Mouse (Mus musculus): ENCODE results near the gene Rest. TPM values are rescaled to one million over a fixed set of nuclear protein-coding genes. Genes with fewer than 3 reads are reported as not detected.

Gene Rest
- polyA plus RNA-seq, 1 experiment from 2014 or later, result 19.5 TPM

- Histone ChIP-seq H3K36me3 (no peaks in the 10 kb centered on the region), H3K27me3 (ENCODE audit: low read depth, poor library complexity, severe bottlenecking) (no peaks in the 10 kb centered on the region), H3K4me3 (no peak overlapping the region), H3K9me3 (replicated peaks) (no peaks in the 10 kb centered on the region), H3K27ac (replicated peaks) (no peak overlapping the region), H3K4me1 (no peaks in the 10 kb centered on the region)
- DNase-seq (ENCODE audit: low spot score), result no peak
- 57% methylated on average over 5 of the region's 5 CpGs for WGBS
These were observed 13.6 kb upstream of the Rest start for GRCm38 (mm10) chr5:77251656-77252055.

- H3K4me3 ChIP-seq, result no peak overlapping the region
- no peaks in the 10 kb centered on the region for H3K27me3 ChIP-seq (ENCODE audit: low read depth, poor library complexity, severe bottlenecking)
- DNase-seq (ENCODE audit: low spot score), result no peak
- H3K36me3 ChIP-seq, result no peaks in the 10 kb centered on the region
- no peaks in the 10 kb centered on the region for H3K4me1 ChIP-seq
- 78% methylated on average over 8 of the region's 8 CpGs for WGBS
- no peak overlapping the region for H3K27ac ChIP-seq (replicated peaks)
- no peaks in the 10 kb centered on the region for H3K9me3 ChIP-seq (replicated peaks)
These were observed 13.0 kb upstream of the Rest start for GRCm38 (mm10) chr5:77252115-77252827.

GRCm38 (mm10) chr5:77253154-77253553, 12.1 kb upstream of the Rest start:
- H3K27ac ChIP-seq (replicated peaks), result no peak overlapping the region
- no peaks in the 10 kb centered on the region for H3K4me1 ChIP-seq
- H3K36me3 ChIP-seq, result no peaks in the 10 kb centered on the region
- no peaks in the 10 kb centered on the region for H3K27me3 ChIP-seq (ENCODE audit: low read depth, poor library complexity, severe bottlenecking)
- H3K9me3 ChIP-seq (replicated peaks), result no peaks in the 10 kb centered on the region
- no peak overlapping the region for H3K4me3 ChIP-seq
- WGBS, result 81% methylated on average over 1 of the region's 1 CpGs
- no peak for DNase-seq (ENCODE audit: low spot score)

- Histone ChIP-seq H3K9me3 (replicated peaks) (no peaks in the 10 kb centered on the region), H3K27me3 (ENCODE audit: low read depth, poor library complexity, severe bottlenecking) (no peaks in the 10 kb centered on the region), H3K27ac (replicated peaks) (no peak overlapping the region), H3K4me1 (no peaks in the 10 kb centered on the region), H3K4me3 (no peak overlapping the region), H3K36me3 (no peaks in the 10 kb centered on the region)
- 71% methylated on average over 3 of the region's 3 CpGs for WGBS
- no peak for DNase-seq (ENCODE audit: low spot score)
These were observed 10.9 kb upstream of the Rest start for GRCm38 (mm10) chr5:77254402-77254801.

GRCm38 (mm10) chr5:77257603-77258002, 7.7 kb upstream of the Rest start:
- Histone ChIP-seq H3K4me3 (no peak overlapping the region), H3K27ac (replicated peaks) (no peak overlapping the region), H3K27me3 (ENCODE audit: low read depth, poor library complexity, severe bottlenecking) (peaks cover 1% of the 10 kb centered on the region), H3K4me1 (peaks cover 24% of the 10 kb centered on the region), H3K36me3 (no peaks in the 10 kb centered on the region), H3K9me3 (replicated peaks) (no peaks in the 10 kb centered on the region)
- DNase-seq (ENCODE audit: low spot score), result no peak
- WGBS, result 81% methylated on average over 3 of the region's 3 CpGs

- no peak overlapping the region for H3K4me3 ChIP-seq
- H3K36me3 ChIP-seq, result no peaks in the 10 kb centered on the region
- peaks cover 18% of the 10 kb centered on the region for H3K27me3 ChIP-seq (ENCODE audit: low read depth, poor library complexity, severe bottlenecking)
- DNase-seq (ENCODE audit: low spot score), result no peak
- H3K9me3 ChIP-seq (replicated peaks), result no peaks in the 10 kb centered on the region
- no peak overlapping the region for H3K27ac ChIP-seq (replicated peaks)
- peaks cover 29% of the 10 kb centered on the region for H3K4me1 ChIP-seq
These were observed 6.0 kb upstream of the Rest start for GRCm38 (mm10) chr5:77259315-77259714.

GRCm38 (mm10) chr5:77260141-77260540, 5.2 kb upstream of the Rest start:
- H3K36me3 ChIP-seq, result no peaks in the 10 kb centered on the region
- DNase-seq (ENCODE audit: low spot score), result no peak
- 61% methylated on average over 6 of the region's 6 CpGs for WGBS
- H3K27ac ChIP-seq (replicated peaks), result no peak overlapping the region
- no peak overlapping the region for H3K4me3 ChIP-seq
- no peaks in the 10 kb centered on the region for H3K9me3 ChIP-seq (replicated peaks)
- H3K27me3 ChIP-seq (ENCODE audit: low read depth, poor library complexity, severe bottlenecking), result peaks cover 18% of the 10 kb centered on the region
- H3K4me1 ChIP-seq, result peaks cover 35% of the 10 kb centered on the region

GRCm38 (mm10) chr5:77261137-77261536, 4.2 kb upstream of the Rest start:
- H3K36me3 ChIP-seq, result no peaks in the 10 kb centered on the region
- H3K27me3 ChIP-seq (ENCODE audit: low read depth, poor library complexity, severe bottlenecking), result peaks cover 18% of the 10 kb centered on the region
- H3K27ac ChIP-seq (replicated peaks), result no peak overlapping the region
- DNase-seq (ENCODE audit: low spot score), result no peak
- no peaks in the 10 kb centered on the region for H3K9me3 ChIP-seq (replicated peaks)
- 87% methylated on average over 4 of the region's 4 CpGs for WGBS
- H3K4me3 ChIP-seq, result no peak overlapping the region
- H3K4me1 ChIP-seq, result peaks cover 35% of the 10 kb centered on the region

- Histone ChIP-seq H3K4me1 (peaks cover 37% of the 10 kb centered on the region), H3K36me3 (no peaks in the 10 kb centered on the region), H3K27me3 (ENCODE audit: low read depth, poor library complexity, severe bottlenecking) (peaks cover 18% of the 10 kb centered on the region), H3K27ac (replicated peaks) (no peak overlapping the region), H3K9me3 (replicated peaks) (no peaks in the 10 kb centered on the region), H3K4me3 (no peak overlapping the region)
- no peak for DNase-seq (ENCODE audit: low spot score)
- WGBS, result 41% methylated on average over 5 of the region's 5 CpGs
These were observed 3.2 kb upstream of the Rest start for GRCm38 (mm10) chr5:77262105-77262504.

- no peak for DNase-seq (ENCODE audit: low spot score)
- Histone ChIP-seq H3K9me3 (replicated peaks) (peaks cover 2% of the 10 kb centered on the region; the same call in 1 of the 2 replicates), H3K27me3 (ENCODE audit: low read depth, poor library complexity, severe bottlenecking) (peaks cover 18% of the 10 kb centered on the region), H3K36me3 (peaks cover 29% of the 10 kb centered on the region), H3K4me1 (peaks cover 46% of the 10 kb centered on the region), H3K27ac (replicated peaks) (peak overlapping the region; percentile 95), H3K4me3 (peak overlapping the region; percentile 73)
- 1% methylated on average over 42 of the region's 53 CpGs for WGBS
These were observed 377 bp downstream of the Rest start for GRCm38 (mm10) chr5:77265671-77266065.

- Histone ChIP-seq H3K4me1 (peaks cover 44% of the 10 kb centered on the region), H3K9me3 (replicated peaks) (peaks cover 2% of the 10 kb centered on the region; the same call in 1 of the 2 replicates), H3K36me3 (peaks cover 35% of the 10 kb centered on the region), H3K27ac (replicated peaks) (peak overlapping the region; percentile 95), H3K27me3 (ENCODE audit: low read depth, poor library complexity, severe bottlenecking) (peaks cover 18% of the 10 kb centered on the region), H3K4me3 (peak overlapping the region; percentile 73)
- peak; percentile 81 for DNase-seq (ENCODE audit: low spot score)
- WGBS, result under 1% methylated on average over 77 of the region's 87 CpGs
These were observed 985 bp downstream of the Rest start for GRCm38 (mm10) chr5:77266066-77266885.

- Histone ChIP-seq H3K27me3 (ENCODE audit: low read depth, poor library complexity, severe bottlenecking) (peaks cover 18% of the 10 kb centered on the region), H3K36me3 (peaks cover 42% of the 10 kb centered on the region), H3K4me3 (peak overlapping the region; percentile 73), H3K27ac (replicated peaks) (peak overlapping the region; percentile 95), H3K4me1 (peaks cover 37% of the 10 kb centered on the region), H3K9me3 (replicated peaks) (peaks cover 2% of the 10 kb centered on the region; the same call in 1 of the 2 replicates)
- WGBS, result 2% methylated on average over 11 of the region's 11 CpGs
- peak; percentile 31 for DNase-seq (ENCODE audit: low spot score)
These were observed 1.7 kb downstream of the Rest start for GRCm38 (mm10) chr5:77266886-77267401.

GRCm38 (mm10) chr5:77267441-77267840, 2.1 kb downstream of the Rest start:
- peaks cover 2% of the 10 kb centered on the region; the same call in 1 of the 2 replicates for H3K9me3 ChIP-seq (replicated peaks)
- H3K4me3 ChIP-seq, result peak overlapping the region; percentile 73
- peaks cover 18% of the 10 kb centered on the region for H3K27me3 ChIP-seq (ENCODE audit: low read depth, poor library complexity, severe bottlenecking)
- H3K27ac ChIP-seq (replicated peaks), result 0 out of 2 replicates have a peak overlapping the region, but pooled peaks have one; percentile 95
- DNase-seq (ENCODE audit: low spot score), result no peak
- WGBS, result 66% methylated on average over 4 of the region's 4 CpGs
- peaks cover 47% of the 10 kb centered on the region for H3K36me3 ChIP-seq
- H3K4me1 ChIP-seq, result peaks cover 32% of the 10 kb centered on the region

All from midbrain, embryonic 10.5 days (tissue).